Mouse (Mus musculus): ENCODE results near the gene Sec22a.

GRCm38 (mm10) chr16:35287244-35287643 is 76.5 kb downstream of the Sec22a start:
- TF ChIP-seq CTCF (IDR thresholded peaks at IDR 0.05; ENCODE audit: low read depth) (no peak), EP300 (IDR thresholded peaks at IDR 0.05; ENCODE audit: low read depth) (no peak)

Data from liver, postnatal 0 days (tissue).